Comparison of ENCODE assay signal across 9 mouse cellular contexts in genomic region chr7:24850899-24851303, GRCm38 (mm10). TPM values are rescaled to one million over a fixed set of nuclear protein-coding genes. Genes with fewer than 3 reads are reported as not detected.
DNase-seq lines count a peak whose midpoint lies in the region; ATAC-seq and TF ChIP-seq lines count a peak whose summit lies in the region.
"Had no signal": no experiment of that assay in that cellular context is flagged by ENCODE, and none has a peak within 500 bp of the region (broad histone marks: within the 10 kb centered on the region; RNA-seq: fewer than 3 reads in every experiment).

No protein-coding gene starts in this region.

- no peak overlapping the region for H3K4me2 ChIP-seq in midbrain, postnatal 0 days (ENCODE audit: low read depth, low read length, poor library complexity, severe bottlenecking)
- H3K4me2 ChIP-seq: limb, embryonic 13.5 days had no signal

- 31% methylated on average over 6 of the region's 6 CpGs for WGBS in heart, embryonic 10.5 days
- WGBS in limb, embryonic 10.5 days: 47% methylated on average over 6 of the region's 6 CpGs
- WGBS in midbrain, postnatal 0 days: 35% methylated on average over 6 of the region's 6 CpGs

- H3K27ac ChIP-seq in heart, embryonic 10.5 days: peak overlapping the region; percentile 60; the same call in 1 of the 2 replicates
- peak overlapping the region; percentile 42 for H3K27ac ChIP-seq in limb, embryonic 10.5 days
- H3K27ac ChIP-seq in midbrain, postnatal 0 days (ENCODE audit: low read depth, low read length): no peak overlapping the region
- H3K27ac ChIP-seq: limb, embryonic 13.5 days had no signal

- H3K9me3 ChIP-seq in heart, embryonic 10.5 days: no peaks in the 10 kb centered on the region
- no peaks in the 10 kb centered on the region for H3K9me3 ChIP-seq in limb, embryonic 10.5 days (replicated peaks)
- no peaks in the 10 kb centered on the region for H3K9me3 ChIP-seq in midbrain, postnatal 0 days (ENCODE audit: low read length)
- H3K9me3 ChIP-seq: limb, embryonic 13.5 days had no signal

- no peak for ATAC-seq in midbrain, postnatal 0 days (ENCODE audit: low FRiP score)

- no peaks in the 10 kb centered on the region for H3K27me3 ChIP-seq in heart, embryonic 10.5 days (ENCODE audit: insufficient read depth, poor library complexity, severe bottlenecking)
- no peaks in the 10 kb centered on the region for H3K27me3 ChIP-seq in limb, embryonic 10.5 days (ENCODE audit: low read depth, poor library complexity, severe bottlenecking)
- H3K27me3 ChIP-seq in midbrain, postnatal 0 days (ENCODE audit: insufficient read depth, low read length): no peaks in the 10 kb centered on the region
- H3K27me3 ChIP-seq: limb, embryonic 13.5 days had no signal

- peak; percentile 89 for DNase-seq in heart, embryonic 10.5 days (ENCODE audit: low spot score)
- DNase-seq in heart, postnatal 25 days (ENCODE audit: low spot score): no peak
- peak; percentile 96 for DNase-seq in 416B (ENCODE audit: low read depth)
- DNase-seq in brain, embryonic 14.5 days (ENCODE audit: low read depth): peak; percentile 21
- peak; percentile 45 for DNase-seq in limb, embryonic 10.5 days (ENCODE audit: low spot score)
- no peak for DNase-seq in layer of hippocampus, adult 9-11 months
- no peak for DNase-seq in right cerebral cortex, postnatal 14 days
- no peak for DNase-seq in midbrain, postnatal 0 days (ENCODE audit: low spot score)

- TF ChIP-seq CTCF in brain, embryonic 14.5 days (IDR thresholded peaks at IDR 0.05; ENCODE audit: borderline replicate concordance, extremely low read depth, insufficient read depth, insufficient read length): no peak
- TF ChIP-seq CTCF in midbrain, postnatal 0 days (IDR thresholded peaks at IDR 0.05): no peak

- no peak overlapping the region for H3K9ac ChIP-seq in midbrain, postnatal 0 days (replicated peaks; ENCODE audit: low read length, poor library complexity, severe bottlenecking)
- H3K9ac ChIP-seq: limb, embryonic 13.5 days had no signal

- no peak for TF ChIP-seq POLR2A in brain, embryonic 14.5 days (IDR thresholded peaks at IDR 0.05; ENCODE audit: borderline replicate concordance, extremely low read depth, insufficient read depth, insufficient read length, poor library complexity, severe bottlenecking)

- intact Hi-C loops in heart, postnatal 25 days (cut with DNase I): no loop called here

- H3K4me1 ChIP-seq in heart, embryonic 10.5 days: peaks cover 20% of the 10 kb centered on the region
- H3K4me1 ChIP-seq in limb, embryonic 10.5 days: peaks cover 28% of the 10 kb centered on the region
- H3K4me1 ChIP-seq in midbrain, postnatal 0 days (ENCODE audit: insufficient read depth, low read length): no peaks in the 10 kb centered on the region

- H3K4me3 ChIP-seq in heart, embryonic 10.5 days: no peak overlapping the region
- no peak overlapping the region for H3K4me3 ChIP-seq in limb, embryonic 10.5 days
- no peak overlapping the region for H3K4me3 ChIP-seq in midbrain, postnatal 0 days (ENCODE audit: low read depth, low read length)
- H3K4me3 ChIP-seq: limb, embryonic 13.5 days had no signal

- H3K36me3 ChIP-seq in heart, embryonic 10.5 days: no peaks in the 10 kb centered on the region
- H3K36me3 ChIP-seq in limb, embryonic 10.5 days: no peaks in the 10 kb centered on the region
- H3K36me3 ChIP-seq in midbrain, postnatal 0 days (ENCODE audit: insufficient read depth, low read length): no peaks in the 10 kb centered on the region
- H3K36me3 ChIP-seq: limb, embryonic 13.5 days had no signal

RNA-seq across cellular contexts. Expression of gene Gm9844, which starts 11.1 kb away (rescaled TPM):
- polyA plus RNA-seq in heart, embryonic 10.5 days (2016; fragmentation: Nextera tagmentation; extraction: Ambion mirVana): 10.0 and 15.0 TPM in 2 replicates
- total RNA-seq in heart, postnatal 25 days (2021): not detected
- polyA plus RNA-seq in brain, embryonic 14.5 days (2012; rRNA removed): 42.6 and 58.0 TPM in 2 replicates
- polyA plus RNA-seq in limb, embryonic 10.5 days (2016; fragmentation: Nextera tagmentation; extraction: Ambion mirVana): 15.1 and 17.8 TPM in 2 replicates
- total RNA-seq in midbrain, postnatal 0 days (2014; rRNA removed): 5.9 and 13.5 TPM in 2 replicates
- polyA plus RNA-seq in midbrain, postnatal 0 days (2015; fragmentation: Nextera tagmentation; extraction: Ambion mirVana): 33.2 and 44.4 TPM in 2 replicates

RNA-seq across cellular contexts. Expression of gene Lypd4, which starts 18.8 kb away (rescaled TPM):
- polyA plus RNA-seq in heart, embryonic 10.5 days (2016; fragmentation: Nextera tagmentation; extraction: Ambion mirVana): not detected in 2 replicates
- not detected for total RNA-seq in heart, postnatal 25 days (2021)
- polyA plus RNA-seq in brain, embryonic 14.5 days (2012; rRNA removed): 0.08 TPM in 1 of 2 replicates, not detected in the other
- not detected in 2 replicates for polyA plus RNA-seq in limb, embryonic 10.5 days (2016; fragmentation: Nextera tagmentation; extraction: Ambion mirVana)
- 0.19 TPM in 1 of 2 replicates, not detected in the other for total RNA-seq in midbrain, postnatal 0 days (2014; rRNA removed)
- polyA plus RNA-seq in midbrain, postnatal 0 days (2015; fragmentation: Nextera tagmentation; extraction: Ambion mirVana): 0.16 and 0.28 TPM in 2 replicates
- polyA plus RNA-seq: limb, embryonic 13.5 days had no signal

RNA-seq across cellular contexts. Expression of gene Dmrtc2, which starts 19.0 kb away (rescaled TPM):
- not detected in 2 replicates for polyA plus RNA-seq in heart, embryonic 10.5 days (2016; fragmentation: Nextera tagmentation; extraction: Ambion mirVana)
- total RNA-seq in heart, postnatal 25 days (2021): not detected
- polyA plus RNA-seq in brain, embryonic 14.5 days (2012; rRNA removed): 0.08 and 0.11 TPM in 2 replicates
- polyA plus RNA-seq in limb, embryonic 10.5 days (2016; fragmentation: Nextera tagmentation; extraction: Ambion mirVana): not detected in 2 replicates
- 0.11 TPM in 1 of 2 replicates, not detected in the other for total RNA-seq in midbrain, postnatal 0 days (2014; rRNA removed)
- 0.31 and 0.70 TPM in 2 replicates for polyA plus RNA-seq in midbrain, postnatal 0 days (2015; fragmentation: Nextera tagmentation; extraction: Ambion mirVana)
- polyA plus RNA-seq: limb, embryonic 13.5 days had no signal

RNA-seq across cellular contexts. Expression of gene Rps19, which starts 33.3 kb away (rescaled TPM):
- 1,532 and 1,854 TPM in 2 replicates for polyA plus RNA-seq in heart, embryonic 10.5 days (2016; fragmentation: Nextera tagmentation; extraction: Ambion mirVana)
- total RNA-seq in heart, postnatal 25 days (2021): 100 to 1,000 TPM; 493 to 532 TPM
- polyA plus RNA-seq in brain, embryonic 14.5 days (2012; rRNA removed): 624 and 715 TPM in 2 replicates
- polyA plus RNA-seq in limb, embryonic 10.5 days (2016; fragmentation: Nextera tagmentation; extraction: Ambion mirVana): 2,143 and 2,281 TPM in 2 replicates
- 364 and 448 TPM in 2 replicates for total RNA-seq in midbrain, postnatal 0 days (2014; rRNA removed)
- polyA plus RNA-seq in midbrain, postnatal 0 days (2015; fragmentation: Nextera tagmentation; extraction: Ambion mirVana): 1,202 and 1,286 TPM in 2 replicates

RNA-seq across cellular contexts. Expression of gene Cd79a, which starts 46.3 kb away (rescaled TPM):
- polyA plus RNA-seq in heart, embryonic 10.5 days (2016; fragmentation: Nextera tagmentation; extraction: Ambion mirVana): 0.26 and 0.40 TPM in 2 replicates
- 1 to 10 TPM in 1 of 2 experiments, under 1 TPM in 1; 0.96 to 2.0 TPM for total RNA-seq in heart, postnatal 25 days (2021)
- polyA plus RNA-seq in brain, embryonic 14.5 days (2012; rRNA removed): 0.31 and 0.67 TPM in 2 replicates
- 0.31 and 0.36 TPM in 2 replicates for polyA plus RNA-seq in limb, embryonic 10.5 days (2016; fragmentation: Nextera tagmentation; extraction: Ambion mirVana)
- 0.27 and 0.42 TPM in 2 replicates for total RNA-seq in midbrain, postnatal 0 days (2014; rRNA removed)
- polyA plus RNA-seq in midbrain, postnatal 0 days (2015; fragmentation: Nextera tagmentation; extraction: Ambion mirVana): 0.82 and 0.85 TPM in 2 replicates

Comparison
In these comparisons a context has a peak if more than half of its experiments do, and no peak if none do; other contexts are left out.
1. DNase-seq: peak in heart, embryonic 10.5 days (single experiment), 416B (single experiment), brain, embryonic 14.5 days (single experiment) and limb, embryonic 10.5 days (single experiment); none in heart, postnatal 25 days (single experiment), layer of hippocampus, adult 9-11 months (single experiment), right cerebral cortex, postnatal 14 days (single experiment) and midbrain, postnatal 0 days (single experiment).